Mouse (Mus musculus) G1E (cell line): ENCODE measurements around the gene Nrxn3.

Source experiments
- CTCF ChIP-seq: IDR thresholded peaks from 2 replicates; pipeline ENCODE4 v1.5.1; 2012; ENCODE audit warnings: low read depth, low read length, inconsistent platforms, mixed read lengths
- GATA1 ChIP-seq: IDR thresholded peaks from 2 replicates; pipeline ENCODE4 v1.6.1; 2012; ENCODE audit warnings: borderline replicate concordance, low read length, inconsistent platforms, mixed read lengths
- GATA2 ChIP-seq: IDR thresholded peaks from 2 replicates; pipeline ENCODE4 v1.6.1; 2012; ENCODE audit warnings: low read depth, low read length, inconsistent platforms, borderline replicate concordance
- POLR2AphosphoS5 ChIP-seq: IDR thresholded peaks from 2 replicates; pipeline ENCODE4 v1.6.1; 2012; ENCODE audit warnings: low read depth, low read length, inconsistent platforms; ENCODE audit not compliant: insufficient replicate concordance
- TAL1 ChIP-seq: conservative IDR thresholded peaks from 2 replicates; pipeline ENCODE4 v1.6.1; 2012; ENCODE audit warnings: low read depth, low read length, inconsistent platforms, mixed read lengths

GRCm38 (mm10) chr12:88738616-88739015 lies 15.9 kb downstream of the Nrxn3 start:
- no peak for TF ChIP-seq CTCF
- no peak for TF ChIP-seq GATA1
- no peak for TF ChIP-seq GATA2
- no peak for TF ChIP-seq TAL1
- no peak for TF ChIP-seq POLR2AphosphoS5
